Comparison of ENCODE assay signal across 37 mouse cellular contexts in the genomic region with DNA sequence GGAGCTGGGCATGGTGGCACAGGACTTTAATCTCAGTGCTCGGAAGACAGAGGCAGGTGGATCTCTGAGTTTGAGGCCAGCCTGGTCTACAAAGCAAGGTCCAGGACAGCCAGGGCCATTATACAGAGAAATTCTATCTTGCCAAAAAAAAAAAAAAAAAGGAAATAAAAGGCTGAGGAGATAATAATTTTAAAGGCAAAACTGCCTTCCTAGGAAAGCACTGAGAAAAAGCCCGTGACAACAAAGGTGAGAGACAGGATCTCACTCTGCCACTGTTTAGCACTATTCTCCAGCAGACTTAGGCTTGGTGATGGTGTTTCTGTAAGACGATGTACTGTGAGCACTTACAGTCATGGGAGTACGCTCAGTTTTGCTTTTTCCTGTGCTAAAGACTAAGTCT. TPM values are rescaled to one million over a fixed set of nuclear protein-coding genes. Genes with fewer than 3 reads are reported as not detected.
"Had no signal": no experiment of that assay in that cellular context is flagged by ENCODE, and none has a peak within 500 bp of the region (broad histone marks: within the 10 kb centered on the region; RNA-seq: fewer than 3 reads in every experiment).

No protein-coding gene starts in this region.

- H3K4me1 ChIP-seq: hindbrain, embryonic 10.5 days; intestine, embryonic 15.5 days; kidney, embryonic 15.5 days had no signal

- H3K9ac ChIP-seq: heart, embryonic 12.5 days; heart, embryonic 13.5 days; heart, embryonic 15.5 days; hindbrain, embryonic 12.5 days; hindbrain, embryonic 13.5 days; hindbrain, embryonic 14.5 days; hindbrain, embryonic 15.5 days; intestine, embryonic 15.5 days; kidney, embryonic 15.5 days had no signal

- H3K4me3 ChIP-seq: heart, embryonic 10.5 days; heart, embryonic 12.5 days; heart, embryonic 13.5 days; heart, embryonic 15.5 days; hindbrain, embryonic 10.5 days; hindbrain, embryonic 12.5 days; hindbrain, embryonic 13.5 days; hindbrain, embryonic 15.5 days; intestine, embryonic 15.5 days; kidney, embryonic 15.5 days; layer of hippocampus, adult 2 months; left cerebral cortex, adult 2 months had no signal

- DNase-seq: heart, postnatal 10 days; heart, postnatal 14 days; heart, postnatal 36 days; heart, postnatal 4 days; kidney, adult 11 months; kidney, adult 18-20 months; kidney, adult 2 months; kidney, adult 8-10 months; kidney, adult 9 months; kidney, postnatal 10 days; kidney, postnatal 14 days; kidney, postnatal 25 days; kidney, postnatal 36 days; kidney, postnatal 4 days; layer of hippocampus, postnatal 36 days had no signal

- H3K27me3 ChIP-seq: heart, embryonic 12.5 days; heart, embryonic 13.5 days; heart, embryonic 15.5 days; hindbrain, embryonic 12.5 days; hindbrain, embryonic 13.5 days; hindbrain, embryonic 15.5 days; intestine, embryonic 15.5 days; kidney, embryonic 15.5 days had no signal

- H3K27ac ChIP-seq: heart, embryonic 10.5 days; heart, embryonic 13.5 days; heart, embryonic 15.5 days; hindbrain, embryonic 10.5 days; hindbrain, embryonic 12.5 days; hindbrain, embryonic 13.5 days; hindbrain, embryonic 14.5 days; hindbrain, embryonic 15.5 days; hindbrain, postnatal 0 days; intestine, embryonic 15.5 days; kidney, embryonic 15.5 days; kidney, postnatal 0 days; layer of hippocampus, adult 2 months; left cerebral cortex, adult 2 months had no signal

- H3K9me3 ChIP-seq: heart, embryonic 10.5 days; heart, embryonic 12.5 days; heart, embryonic 13.5 days; heart, embryonic 15.5 days; hindbrain, embryonic 10.5 days; hindbrain, embryonic 12.5 days; hindbrain, embryonic 13.5 days; hindbrain, embryonic 15.5 days; intestine, embryonic 15.5 days; kidney, embryonic 15.5 days had no signal

RNA-seq across cellular contexts. Expression of a gene that starts 49.3 kb away (rescaled TPM):
- total RNA-seq: heart, postnatal 10 days; heart, postnatal 14 days; heart, postnatal 25 days; heart, postnatal 36 days; heart, postnatal 4 days; hematopoietic stem cell, adult 5-6 weeks; left cerebral cortex, adult 18-20 months had no signal
- polyA plus RNA-seq: heart, embryonic 13.5 days; heart, embryonic 14.5 days; heart, embryonic 15.5 days; heart, embryonic 16.5 days; heart, postnatal 0 days; inflammation-experienced regulatory T-cells, adult 6 months had no signal
